Mouse (Mus musculus) c-Kit-positive CD71-positive TER-119-negative erythroid progenitor cells, embryonic 14.5 days (primary cell): ENCODE measurements around the gene Olfr347.

Experiments used
- DNase-seq: peaks from one replicate; pipeline ENCODE4 v3.0.0-alpha.2; 2013; ENCODE audit warnings: low read depth

The Olfr347 gene

DNA sequence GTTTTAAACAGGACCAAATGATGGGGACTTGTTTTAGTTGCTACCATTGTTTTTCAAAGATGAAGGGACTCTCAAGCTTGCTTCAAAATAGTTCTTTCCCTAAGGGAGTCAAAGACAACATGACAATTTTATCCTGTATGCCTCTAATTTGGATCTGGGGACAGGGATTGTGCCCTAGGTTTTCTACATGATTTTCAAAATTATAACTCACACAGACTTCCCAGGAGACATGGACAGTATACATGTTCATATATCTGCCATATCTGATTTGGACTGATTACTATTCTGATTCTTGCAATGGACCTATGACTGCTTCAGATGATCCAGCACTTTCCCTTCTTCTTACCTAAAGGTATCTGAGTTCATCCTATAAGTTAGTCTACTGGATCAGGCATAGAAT is at the start of gene Olfr347:
Gene Olfr347 (plus strand): TSS at position 301 of the 400 bp plus-strand sequence.
- DNase-seq = no peak

DNA sequence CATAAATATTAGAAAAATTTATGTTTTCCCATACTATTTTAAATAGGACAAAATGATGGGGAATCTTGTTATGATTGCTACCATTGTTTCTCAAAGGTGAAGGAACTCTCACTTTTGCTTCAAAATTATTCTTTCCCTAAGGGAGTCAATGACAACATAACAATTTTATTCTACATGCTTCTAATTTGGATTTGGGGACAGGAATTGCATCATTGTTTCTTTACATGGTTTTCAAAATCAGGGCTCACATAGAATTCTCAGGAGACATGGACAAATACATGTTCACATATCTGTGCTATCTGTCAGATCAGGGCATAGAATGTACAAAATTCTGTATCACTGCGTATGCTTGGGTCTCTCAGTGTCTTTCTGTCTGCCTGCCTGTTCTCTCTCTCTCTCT is 46.2 kb upstream of the Olfr347 start, which contains the start of gene Olfr346:
Gene Olfr346 (plus strand): TSS at position 301 of the 400 bp plus-strand sequence.
- DNase-seq = no peak

DNA sequence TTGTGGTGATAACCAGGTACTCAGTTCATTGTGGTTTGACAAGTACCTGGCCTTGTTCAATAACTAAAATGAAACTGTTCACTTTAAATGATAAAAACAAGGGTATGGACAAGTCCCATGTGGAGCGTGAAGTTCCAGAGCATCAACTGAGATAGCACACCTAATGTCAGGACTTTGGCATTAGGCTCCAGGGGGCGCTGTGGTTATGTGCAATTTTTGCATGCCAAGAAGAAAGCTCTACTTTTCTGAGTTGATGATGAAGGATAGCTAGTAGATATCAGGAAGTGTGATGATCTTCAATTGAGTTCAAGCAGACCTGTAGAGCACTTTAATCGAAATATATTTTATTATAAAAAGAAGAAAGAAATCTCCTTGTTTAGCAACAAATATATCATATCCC is 4.5 kb downstream of the Olfr347 start:
- DNase-seq = no peak

DNA sequence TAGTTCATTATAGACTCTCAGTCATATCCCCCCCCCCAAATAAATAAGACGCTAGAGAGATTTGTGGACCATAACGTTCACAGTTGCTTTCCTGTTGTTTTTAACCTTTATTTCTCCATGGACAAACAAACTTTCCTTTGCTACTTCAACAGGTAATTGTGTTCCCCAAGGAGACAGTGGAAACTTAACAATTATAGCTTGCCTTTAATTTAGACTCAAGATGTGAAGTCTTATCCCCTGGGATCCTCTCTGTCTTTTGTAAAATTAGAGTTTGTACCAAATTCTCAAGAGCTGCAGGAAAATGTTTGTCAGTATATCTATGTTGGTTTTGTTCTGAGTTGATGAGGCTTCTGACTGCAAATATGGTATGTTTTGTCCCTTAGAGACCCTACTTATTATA is 52.3 kb downstream of the Olfr347 start, which contains the start of gene Olfr348:
Gene Olfr348 (plus strand): TSS at position 301 of the 400 bp plus-strand sequence.
- DNase-seq = no peak
